Mouse (Mus musculus): ENCODE data around the gene Adprm. TPM values are rescaled to one million over a fixed set of nuclear protein-coding genes. Genes with fewer than 3 reads are reported as not detected.

The Adprm gene
- polyA plus RNA-seq, 1 experiment from 2014 or later: 34.8 TPM

- no peak overlapping the region for H3K9ac ChIP-seq
- no peaks in the 10 kb centered on the region for H3K27me3 ChIP-seq
- ATAC-seq (ENCODE audit: low FRiP score, low read depth): peak; percentile 61; the same call in 1 of the 2 replicates
- no peak overlapping the region for H3K27ac ChIP-seq
- no peaks in the 10 kb centered on the region for H3K4me1 ChIP-seq
- H3K36me3 ChIP-seq: no peaks in the 10 kb centered on the region
- no peak overlapping the region for H3K4me3 ChIP-seq
- WGBS: 38% methylated on average over 3 of the region's 3 CpGs
- H3K4me2 ChIP-seq (replicated peaks): no peak overlapping the region
- no peaks in the 10 kb centered on the region for H3K9me3 ChIP-seq
Observed at GRCm38 (mm10) chr11:67075036-67075435, 22.6 kb upstream of the Adprm start.

- WGBS: 76% methylated on average over 15 of the region's 15 CpGs
- Histone ChIP-seq H3K27ac (no peak overlapping the region), H3K27me3 (no peaks in the 10 kb centered on the region), H3K9ac (no peak overlapping the region), H3K4me2 (replicated peaks) (no peak overlapping the region), H3K4me1 (no peaks in the 10 kb centered on the region), H3K4me3 (no peak overlapping the region), H3K9me3 (no peaks in the 10 kb centered on the region), H3K36me3 (peaks cover 4% of the 10 kb centered on the region; the same call in 1 of the 2 replicates)
- ATAC-seq (ENCODE audit: low FRiP score, low read depth): no peak
Observed at GRCm38 (mm10) chr11:67072615-67073130, 20.3 kb upstream of the Adprm start.

GRCm38 (mm10) chr11:67067741-67068140 lies 15.3 kb upstream of the Adprm start:
- 91% methylated on average over 3 of the region's 3 CpGs for WGBS
- Histone ChIP-seq H3K27ac (no peak overlapping the region), H3K4me2 (replicated peaks) (no peak overlapping the region), H3K9ac (no peak overlapping the region), H3K4me3 (no peak overlapping the region), H3K9me3 (no peaks in the 10 kb centered on the region), H3K4me1 (no peaks in the 10 kb centered on the region), H3K36me3 (peaks cover 48% of the 10 kb centered on the region), H3K27me3 (no peaks in the 10 kb centered on the region)
- no peak for ATAC-seq (ENCODE audit: low FRiP score, low read depth)

- H3K9ac ChIP-seq: no peak overlapping the region
- ATAC-seq (ENCODE audit: low FRiP score, low read depth): no peak
Observed at GRCm38 (mm10) chr11:67062726-67063125, 10.3 kb upstream of the Adprm start.

GRCm38 (mm10) chr11:67061311-67061710 lies 8.9 kb upstream of the Adprm start:
- Histone ChIP-seq H3K4me3 (no peak overlapping the region), H3K9ac (no peak overlapping the region), H3K27me3 (no peaks in the 10 kb centered on the region), H3K27ac (no peak overlapping the region), H3K9me3 (no peaks in the 10 kb centered on the region), H3K4me1 (no peaks in the 10 kb centered on the region), H3K4me2 (replicated peaks) (no peak overlapping the region), H3K36me3 (peaks cover 91% of the 10 kb centered on the region)
- no peak for ATAC-seq (ENCODE audit: low FRiP score, low read depth)
- 88% methylated on average over 2 of the region's 2 CpGs for whole genome bisulfite sequencing

More at GRCm38 (mm10) chr11:67062726-67063125, 10.3 kb upstream of the Adprm start:
- H3K36me3 ChIP-seq: peaks cover 87% of the 10 kb centered on the region
- H3K4me1 ChIP-seq: no peaks in the 10 kb centered on the region
- no peak overlapping the region for H3K4me3 ChIP-seq
- 89% methylated on average over 3 of the region's 3 CpGs for WGBS
- H3K27ac ChIP-seq: no peak overlapping the region
- no peak overlapping the region for H3K4me2 ChIP-seq (replicated peaks)
- H3K9me3 ChIP-seq: no peaks in the 10 kb centered on the region
- H3K27me3 ChIP-seq: no peaks in the 10 kb centered on the region

- H3K9ac ChIP-seq: no peak overlapping the region
- peaks cover 18% of the 10 kb centered on the region for H3K4me1 ChIP-seq
- H3K9me3 ChIP-seq: no peaks in the 10 kb centered on the region
- no peak overlapping the region for H3K4me2 ChIP-seq (replicated peaks)
- WGBS: 90% methylated on average over 8 of the region's 8 CpGs
- no peak overlapping the region for H3K27ac ChIP-seq
- peaks cover 53% of the 10 kb centered on the region for H3K36me3 ChIP-seq
- no peaks in the 10 kb centered on the region for H3K27me3 ChIP-seq
- no peak overlapping the region for H3K4me3 ChIP-seq
- no peak for ATAC-seq (ENCODE audit: low FRiP score, low read depth)
Observed at GRCm38 (mm10) chr11:67054754-67055365, 2.5 kb upstream of the Adprm start.

GRCm38 (mm10) chr11:67051676-67052320 lies 596 bp downstream of the Adprm start:
- Histone ChIP-seq H3K4me3 (peak overlapping the region; percentile 100), H3K9ac (peak overlapping the region; percentile 89), H3K27me3 (no peaks in the 10 kb centered on the region), H3K9me3 (no peaks in the 10 kb centered on the region), H3K4me2 (replicated peaks) (peak overlapping the region; percentile 75), H3K36me3 (peaks cover 32% of the 10 kb centered on the region), H3K4me1 (peaks cover 18% of the 10 kb centered on the region), H3K27ac (peak overlapping the region; percentile 79)
- peak; percentile 42 for ATAC-seq (ENCODE audit: low FRiP score, low read depth)
- WGBS: 8% methylated on average over 16 of the region's 16 CpGs

- no peak overlapping the region for H3K4me3 ChIP-seq
- H3K27me3 ChIP-seq: no peaks in the 10 kb centered on the region
- ATAC-seq (ENCODE audit: low FRiP score, low read depth): no peak
- H3K27ac ChIP-seq: no peak overlapping the region
- H3K4me2 ChIP-seq (replicated peaks): no peak overlapping the region
- H3K4me1 ChIP-seq: peaks cover 17% of the 10 kb centered on the region
- 90% methylated on average over 3 of the region's 3 CpGs for WGBS
- H3K36me3 ChIP-seq: peaks cover 28% of the 10 kb centered on the region
- no peaks in the 10 kb centered on the region for H3K9me3 ChIP-seq
- no peak overlapping the region for H3K9ac ChIP-seq
Observed at GRCm38 (mm10) chr11:67049256-67049655, 3.1 kb downstream of the Adprm start.

GRCm38 (mm10) chr11:67048496-67048895 lies 3.9 kb downstream of the Adprm start:
- WGBS: 90% methylated on average over 8 of the region's 8 CpGs

GRCm38 (mm10) chr11:67047199-67047598 lies 5.2 kb downstream of the Adprm start:
- WGBS: 90% methylated on average over 5 of the region's 5 CpGs
- no peak overlapping the region for H3K27ac ChIP-seq
- H3K27me3 ChIP-seq: no peaks in the 10 kb centered on the region
- no peak overlapping the region for H3K4me3 ChIP-seq
- no peak overlapping the region for H3K4me2 ChIP-seq (replicated peaks)
- ATAC-seq (ENCODE audit: low FRiP score, low read depth): no peak
- H3K9ac ChIP-seq: no peak overlapping the region
- no peaks in the 10 kb centered on the region for H3K9me3 ChIP-seq
- peaks cover 5% of the 10 kb centered on the region; the same call in 1 of the 2 replicates for H3K4me1 ChIP-seq
- H3K36me3 ChIP-seq: peaks cover 30% of the 10 kb centered on the region

More at GRCm38 (mm10) chr11:67048496-67048895, 3.9 kb downstream of the Adprm start:
- no peaks in the 10 kb centered on the region for H3K9me3 ChIP-seq
- H3K27me3 ChIP-seq: no peaks in the 10 kb centered on the region
- peaks cover 10% of the 10 kb centered on the region for H3K4me1 ChIP-seq
- no peak overlapping the region for H3K27ac ChIP-seq
- no peak overlapping the region for H3K9ac ChIP-seq
- H3K4me3 ChIP-seq: no peak overlapping the region
- no peak for ATAC-seq (ENCODE audit: low FRiP score, low read depth)
- H3K4me2 ChIP-seq (replicated peaks): no peak overlapping the region
- H3K36me3 ChIP-seq: peaks cover 30% of the 10 kb centered on the region

- Histone ChIP-seq H3K9me3 (no peaks in the 10 kb centered on the region), H3K27me3 (no peaks in the 10 kb centered on the region), H3K9ac (no peak overlapping the region), H3K36me3 (peaks cover 48% of the 10 kb centered on the region), H3K4me3 (no peak overlapping the region), H3K27ac (no peak overlapping the region), H3K4me1 (no peaks in the 10 kb centered on the region), H3K4me2 (replicated peaks) (no peak overlapping the region)
- 84% methylated on average over 6 of the region's 6 CpGs for WGBS
- no peak for ATAC-seq (ENCODE audit: low FRiP score, low read depth)
Observed at GRCm38 (mm10) chr11:67044959-67045358, 7.4 kb downstream of the Adprm start.

- no peak overlapping the region for H3K4me2 ChIP-seq (replicated peaks)
- no peak overlapping the region for H3K9ac ChIP-seq
- WGBS: 51% methylated on average over 8 of the region's 8 CpGs
- no peaks in the 10 kb centered on the region for H3K9me3 ChIP-seq
- H3K27ac ChIP-seq: no peak overlapping the region
- H3K27me3 ChIP-seq: no peaks in the 10 kb centered on the region
- no peaks in the 10 kb centered on the region for H3K4me1 ChIP-seq
- H3K4me3 ChIP-seq: no peak overlapping the region
- no peak for ATAC-seq (ENCODE audit: low FRiP score, low read depth)
- peaks cover 56% of the 10 kb centered on the region for H3K36me3 ChIP-seq
Observed at GRCm38 (mm10) chr11:67043007-67043406, 9.4 kb downstream of the Adprm start.

Data from limb, embryonic 13.5 days (tissue).